Mouse (Mus musculus) C2C12 (cell line): ENCODE measurements at regions not wholly inside any gene's neighbourhood (a gene's known extent, or its start where the extent isn't known, plus 50 kb on each side); places are given as distances from the start of the nearest gene placed in this dataset.

ENCODE experiments used
- CTCF ChIP-seq: IDR thresholded peaks from one replicate; pipeline ENCODE4 v1.5.1; 2011; ENCODE audit not compliant: control insufficient read depth, insufficient read depth, insufficient read length
- MAX ChIP-seq: IDR thresholded peaks from one replicate; pipeline ENCODE4 v1.6.1; 2011; ENCODE audit warnings: mild to moderate bottlenecking, control low read depth

DNA sequence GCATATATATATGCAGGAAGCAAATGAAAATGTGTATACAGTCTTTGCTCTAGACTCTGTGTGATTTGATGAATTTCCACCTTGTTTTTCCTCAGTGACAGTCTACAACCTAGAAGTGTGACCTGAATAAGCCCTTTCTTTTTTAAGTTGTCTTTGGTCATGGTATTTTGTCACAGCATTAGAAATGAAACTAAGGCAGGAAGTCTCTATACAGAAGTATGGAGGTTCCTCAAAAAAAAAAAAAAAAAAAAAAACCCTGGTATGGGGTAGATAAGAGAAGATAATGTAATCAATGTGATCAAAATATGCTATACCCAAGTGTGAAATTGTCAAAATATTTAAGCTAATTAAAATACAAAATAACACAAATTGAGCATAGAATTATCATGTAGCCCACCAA lies 104.4 kb downstream of the 1190002N15Rik start:
- no peak for TF ChIP-seq CTCF
- no peak for TF ChIP-seq MAX
